Mouse (Mus musculus): Measurements from ENCODE around the gene Rrn3. TPM values are rescaled to one million over a fixed set of nuclear protein-coding genes. Genes with fewer than 3 reads are reported as not detected.
"Not testable (repeated sequence)": the region's sequence is repeated elsewhere in the genome, so short reads cannot be mapped to it uniquely, and the experiment has no call there.

Rrn3 gene
- total RNA-seq (2014; fragmentation: Nextera tagmentation) (24.4 and 27.6 TPM in 2 replicates), total RNA-seq (2017) (39.9 and 45.5 TPM in 2 replicates)

DNA sequence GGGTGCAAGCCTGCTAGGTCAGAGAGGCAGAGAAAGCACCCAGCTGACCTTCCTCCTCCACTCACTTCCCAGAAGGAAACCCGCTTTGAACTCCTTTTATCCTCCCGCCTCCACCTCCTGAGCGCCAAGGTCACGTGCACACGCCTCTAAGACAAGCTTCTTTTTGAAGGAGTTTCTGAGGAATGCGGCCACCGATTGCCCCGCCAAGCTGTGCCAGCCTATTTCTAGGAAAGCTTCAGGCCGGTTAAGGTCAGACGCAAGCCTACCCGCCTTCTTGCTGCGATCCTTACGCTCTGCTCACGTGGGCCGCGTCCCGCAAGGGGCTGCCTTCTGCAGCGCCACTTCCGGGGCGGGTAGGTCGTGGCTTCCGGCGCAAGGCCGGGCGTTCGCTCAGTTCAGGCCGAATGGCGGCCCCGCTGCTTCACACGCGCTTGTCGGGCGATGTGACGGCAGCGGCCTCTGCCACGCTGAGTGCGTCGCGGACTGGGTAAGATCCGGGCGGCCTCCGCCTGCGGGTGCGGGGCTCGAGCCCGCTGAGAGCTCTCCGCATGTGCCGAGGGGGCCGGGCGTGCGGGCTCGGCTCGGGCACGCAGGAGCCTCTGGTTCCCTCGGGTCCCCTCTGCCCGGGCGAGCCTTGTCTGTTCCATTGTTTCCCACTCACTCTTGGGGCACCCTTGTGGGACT is at the start of gene Rrn3:
Gene Rrn3, plus strand, starts transcription at position 356 of the 684 bp plus-strand sequence.
- ATAC-seq (replicated peaks; ENCODE audit: poor library complexity, severe bottlenecking) = peak; percentile 99

DNA sequence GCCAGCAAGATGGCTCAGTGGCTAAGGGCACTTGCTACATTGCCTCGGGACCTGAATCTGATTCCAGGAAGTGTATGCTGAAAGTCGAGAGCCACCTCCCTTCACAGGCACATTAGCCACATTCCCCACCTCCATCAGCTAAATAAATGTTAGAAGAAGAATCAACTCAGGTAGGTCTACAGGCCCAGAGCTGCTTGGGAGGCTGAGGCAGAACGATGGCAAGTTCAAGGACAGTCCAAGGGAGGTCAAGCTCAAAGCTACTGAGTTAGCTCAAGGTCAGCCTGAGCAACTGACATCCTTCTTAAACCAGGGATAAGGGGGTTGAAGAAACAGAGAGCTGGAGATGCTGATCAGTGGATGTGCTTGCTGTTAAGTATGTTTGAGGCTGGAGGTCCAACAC is 47.7 kb upstream of the Rrn3 start:
- no peak for ATAC-seq (replicated peaks; ENCODE audit: poor library complexity, severe bottlenecking)

DNA sequence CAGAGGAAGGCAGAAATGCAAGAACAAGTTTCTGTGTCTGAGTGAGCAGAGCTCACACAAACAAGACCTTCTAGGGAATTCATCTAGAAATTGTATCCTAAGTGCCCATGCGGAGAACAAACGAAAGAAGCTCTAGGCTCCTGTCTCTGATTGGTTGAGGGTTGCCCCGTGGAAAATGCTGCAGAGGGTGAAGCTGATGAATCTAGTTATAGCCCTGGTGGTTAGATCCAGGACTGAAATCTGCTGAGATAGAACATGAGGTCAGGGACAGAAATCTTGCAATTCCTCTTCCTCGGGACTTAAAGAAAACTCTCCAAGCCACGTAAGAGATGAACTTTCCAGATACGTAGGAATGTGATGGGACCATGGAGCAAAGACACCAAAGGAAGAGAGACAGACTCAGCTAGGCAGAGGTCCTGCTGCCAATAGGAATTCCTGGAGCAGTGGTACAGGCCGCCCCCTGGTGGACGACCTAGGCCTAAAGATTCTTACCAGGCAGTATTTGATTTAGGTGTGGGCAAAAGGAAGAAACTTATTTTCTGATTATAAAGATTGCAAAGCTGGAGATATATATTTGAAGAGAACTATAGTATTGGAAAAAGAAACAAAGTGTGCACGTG is 46.9 kb upstream of the Rrn3 start:
- ATAC-seq (replicated peaks; ENCODE audit: poor library complexity, severe bottlenecking) = peak; percentile 75

DNA sequence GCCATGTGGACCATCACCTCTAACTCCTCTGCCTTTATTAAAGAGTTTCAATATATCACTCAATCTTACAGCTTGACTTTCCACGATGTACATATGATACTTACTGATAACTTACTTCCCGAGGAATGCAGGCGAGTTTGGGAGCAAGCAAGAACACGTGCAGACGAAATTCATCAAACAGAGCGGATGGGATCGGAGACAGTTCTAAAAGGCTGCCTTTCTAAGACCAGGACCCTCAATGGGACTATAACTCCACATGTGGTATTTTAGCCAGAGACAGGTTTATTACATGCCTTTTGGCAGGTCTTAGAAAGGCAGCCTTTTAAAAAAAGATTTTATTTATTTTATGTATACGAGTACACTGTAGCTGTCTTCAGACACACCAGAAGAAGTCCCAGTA is 44.5 kb upstream of the Rrn3 start:
- ATAC-seq (replicated peaks; ENCODE audit: poor library complexity, severe bottlenecking) = no peak

- not testable (repeated sequence) for ATAC-seq (replicated peaks; ENCODE audit: poor library complexity, severe bottlenecking)
Measured at GRCm38 (mm10) chr16:13739044-13739443, 41.5 kb upstream of the Rrn3 start.

DNA sequence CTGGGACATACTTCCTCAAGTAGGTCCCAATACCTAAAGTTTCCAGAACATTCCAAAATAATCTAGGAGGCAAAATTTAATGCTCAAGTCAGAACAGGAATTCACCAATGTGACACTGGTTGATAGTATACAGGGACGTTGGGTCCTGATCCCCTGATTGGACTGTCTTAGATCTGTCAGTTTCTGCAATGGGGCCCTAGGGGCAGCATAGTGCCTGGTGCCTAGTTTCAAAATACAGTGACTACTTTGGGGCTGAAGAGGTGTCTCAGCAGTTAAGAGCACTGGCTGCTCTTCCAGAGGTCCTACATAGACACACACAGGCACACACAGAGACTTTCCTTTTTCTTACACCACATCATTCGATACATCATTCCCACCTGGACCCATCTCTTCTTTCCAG is 39.7 kb upstream of the Rrn3 start:
- no peak for ATAC-seq (replicated peaks; ENCODE audit: poor library complexity, severe bottlenecking)

- peak; percentile 75; the same call in 1 of the 2 replicates for ATAC-seq (replicated peaks; ENCODE audit: poor library complexity, severe bottlenecking)
Measured at GRCm38 (mm10) chr16:13747708-13748107, 32.8 kb upstream of the Rrn3 start.

GRCm38 (mm10) chr16:13748124-13748523 is 32.4 kb upstream of the Rrn3 start:
- no peak for ATAC-seq (replicated peaks; ENCODE audit: poor library complexity, severe bottlenecking)

- ATAC-seq (replicated peaks; ENCODE audit: poor library complexity, severe bottlenecking) = not testable (repeated sequence)
Measured at GRCm38 (mm10) chr16:13748813-13749212, 31.7 kb upstream of the Rrn3 start.

- no peak for ATAC-seq (replicated peaks; ENCODE audit: poor library complexity, severe bottlenecking)
Measured at GRCm38 (mm10) chr16:13749306-13749705, 31.2 kb upstream of the Rrn3 start.

GRCm38 (mm10) chr16:13749981-13750380 is 30.5 kb upstream of the Rrn3 start:
- ATAC-seq (replicated peaks; ENCODE audit: poor library complexity, severe bottlenecking) = no peak

DNA sequence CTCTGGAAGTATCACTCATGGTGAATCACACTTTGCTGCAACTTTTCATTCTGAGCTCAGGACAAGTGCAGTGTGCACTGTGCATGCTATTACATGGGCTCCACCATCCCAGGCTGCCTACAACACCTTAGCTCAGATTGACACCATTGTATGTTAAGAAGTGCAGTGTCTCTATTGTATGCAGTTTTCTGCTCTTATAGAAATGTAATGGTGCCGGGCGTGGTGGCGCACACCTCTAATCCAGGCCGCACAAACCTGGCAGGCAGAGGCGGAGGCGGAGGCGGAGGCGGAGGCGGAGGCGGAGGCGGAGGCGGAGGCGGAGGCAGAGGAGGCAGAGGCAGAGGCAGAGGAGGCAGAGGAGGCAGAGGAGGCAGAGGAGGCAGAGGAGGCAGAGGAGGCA is 29.9 kb upstream of the Rrn3 start:
- no peak for ATAC-seq (replicated peaks; ENCODE audit: poor library complexity, severe bottlenecking)

DNA sequence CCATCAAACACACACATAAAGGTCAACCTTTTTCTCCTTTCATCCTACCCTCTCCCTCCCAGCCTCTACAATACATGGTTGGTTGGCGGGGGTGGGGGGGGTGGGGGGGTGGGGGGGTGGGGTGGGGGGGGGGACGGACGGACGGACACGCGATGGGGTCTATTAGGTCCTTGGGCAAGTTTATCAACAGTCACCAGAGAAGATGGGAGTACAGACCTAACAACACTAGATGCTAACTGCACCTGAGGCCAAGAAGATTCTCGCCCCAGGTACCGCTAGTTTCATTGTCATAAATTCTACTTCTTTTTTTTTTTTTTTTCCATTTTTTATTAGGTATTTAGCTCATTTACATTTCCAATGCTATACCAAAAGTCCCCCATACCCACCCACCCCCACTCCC is 26.5 kb upstream of the Rrn3 start:
- ATAC-seq (replicated peaks; ENCODE audit: poor library complexity, severe bottlenecking) = no peak

- ATAC-seq (replicated peaks; ENCODE audit: poor library complexity, severe bottlenecking) = peak; percentile 99
Measured at GRCm38 (mm10) chr16:13754400-13755190, 25.9 kb upstream of the Rrn3 start.

- ATAC-seq (replicated peaks; ENCODE audit: poor library complexity, severe bottlenecking) = no peak
Measured at GRCm38 (mm10) chr16:13757823-13758222, 22.7 kb upstream of the Rrn3 start.

GRCm38 (mm10) chr16:13762807-13763206 is 17.7 kb upstream of the Rrn3 start:
- ATAC-seq (replicated peaks; ENCODE audit: poor library complexity, severe bottlenecking) = not testable (repeated sequence)

GRCm38 (mm10) chr16:13764519-13764918 is 16.0 kb upstream of the Rrn3 start:
- no peak for ATAC-seq (replicated peaks; ENCODE audit: poor library complexity, severe bottlenecking)

- ATAC-seq (replicated peaks; ENCODE audit: poor library complexity, severe bottlenecking) = no peak
Measured at GRCm38 (mm10) chr16:13766367-13766766, 14.1 kb upstream of the Rrn3 start.

- not testable (repeated sequence) for ATAC-seq (replicated peaks; ENCODE audit: poor library complexity, severe bottlenecking)
Measured at GRCm38 (mm10) chr16:13771603-13772002, 8.9 kb upstream of the Rrn3 start.

GRCm38 (mm10) chr16:13772051-13772450 is 8.5 kb upstream of the Rrn3 start:
- not testable (repeated sequence) for ATAC-seq (replicated peaks; ENCODE audit: poor library complexity, severe bottlenecking)

DNA sequence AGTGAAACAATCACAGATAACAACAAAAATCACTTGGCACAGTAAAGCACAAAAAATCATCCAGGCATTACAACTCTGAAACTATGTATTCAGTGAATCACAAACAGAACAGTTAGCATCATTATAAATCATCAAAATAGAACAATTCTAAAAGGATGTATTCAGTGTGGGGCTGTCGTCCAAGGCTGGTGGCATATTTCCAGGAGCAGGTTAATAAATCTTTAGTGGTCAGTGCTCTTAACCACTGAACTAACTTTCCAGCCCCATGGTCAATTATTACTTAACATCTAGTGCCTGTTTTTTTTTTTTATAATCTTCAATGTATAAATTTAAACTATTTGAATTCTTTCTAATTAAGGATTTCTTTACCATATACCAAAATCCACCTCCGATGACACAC is 6.5 kb upstream of the Rrn3 start:
- ATAC-seq (replicated peaks; ENCODE audit: poor library complexity, severe bottlenecking) = not testable (repeated sequence)
